Mouse (Mus musculus): ENCODE measurements at regions not wholly inside any gene's neighbourhood (a gene's known extent, or its start where the extent isn't known, plus 50 kb on each side); places are given as distances from the start of the nearest gene placed in this dataset.

DNA sequence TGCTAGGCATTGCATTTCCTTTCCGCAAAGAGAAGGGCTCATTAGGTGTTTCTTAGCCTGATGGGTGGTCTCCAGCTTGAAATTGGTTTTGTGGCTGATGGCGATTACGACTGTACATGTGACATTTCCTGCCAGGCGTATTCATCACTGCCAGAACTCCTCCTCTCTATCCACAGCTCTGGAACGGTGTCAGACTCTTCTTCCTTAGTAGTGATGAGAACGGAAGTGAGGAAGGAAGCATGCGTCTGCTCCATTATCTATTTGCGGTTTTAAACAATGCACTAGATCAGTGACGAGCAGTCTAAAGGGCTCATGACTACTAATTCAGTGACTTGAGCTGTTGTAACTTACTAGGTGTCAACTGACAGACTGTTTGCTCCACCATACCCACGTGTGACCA, 248.2 kb downstream of the Pmp22 start:
- TF ChIP-seq E2F4 (IDR thresholded peaks at IDR 0.05; ENCODE audit: insufficient read depth) (no peak), MYOD1 (IDR thresholded peaks at IDR 0.05; ENCODE audit: control insufficient read depth in 1 of 3, insufficient read length in 2 of 3, low read depth in 2 of 3) (no peak), TCF12 (IDR thresholded peaks at IDR 0.05; ENCODE audit: insufficient read depth, poor library complexity, severe bottlenecking) (no peak), POLR2A (IDR thresholded peaks at IDR 0.05; ENCODE audit: insufficient read length, low read depth) (no peak), USF1 (IDR thresholded peaks at IDR 0.05; ENCODE audit: low read depth) (no peak)

Measured in myocyte (in vitro differentiated cells).